Mouse (Mus musculus) midbrain, embryonic 12.5 days (tissue): ENCODE data around the gene Zfp667. TPM values are rescaled to one million over a fixed set of nuclear protein-coding genes. Genes with fewer than 3 reads are reported as not detected.

Experiments used
- ATAC-seq: fragments of 200-750 bp; cut with Nextera tagmentation; 2 replicates; pipeline ENCODE4 v1.8.0; 2017; ENCODE audit warnings: low read depth, moderate TSS enrichment, moderate library complexity; ENCODE audit not compliant: low FRiP score
- H3K27ac ChIP-seq: fragments of 300-500 bp; sonication (generic); replicated peaks from 2 replicates; pipeline ENCODE4 v1.5.1; 2016; ENCODE audit warnings: mild to moderate bottlenecking
- H3K27me3 ChIP-seq: fragments of 300-500 bp; sonication (generic); 2 replicates; pipeline ENCODE4 v1.6.1; 2016; ENCODE audit warnings: mild to moderate bottlenecking
- H3K36me3 ChIP-seq: fragments of 300-500 bp; sonication (generic); 2 replicates; pipeline ENCODE4 v1.6.1; 2016
- H3K4me1 ChIP-seq: fragments of 300-500 bp; sonication (generic); 2 replicates; pipeline ENCODE4 v1.6.1; 2016
- H3K4me2 ChIP-seq: fragments of 300-500 bp; sonication (generic); replicated peaks from 2 replicates; pipeline ENCODE4 v1.6.1; 2016; ENCODE audit warnings: mild to moderate bottlenecking, moderate library complexity
- H3K4me3 ChIP-seq: fragments of 300-500 bp; sonication (generic); 2 replicates; pipeline ENCODE4 v1.5.1; 2016; ENCODE audit warnings: mild to moderate bottlenecking
- H3K9ac ChIP-seq: fragments of 300-500 bp; sonication (generic); replicated peaks from 2 replicates; pipeline ENCODE4 v1.6.1; 2016; ENCODE audit warnings: mild to moderate bottlenecking, moderate library complexity
- H3K9me3 ChIP-seq: fragments of 300-500 bp; sonication (generic); 2 replicates; pipeline ENCODE4 v1.6.1; 2016; ENCODE audit warnings: mild to moderate bottlenecking
- WGBS: fragments of 180-500 bp; shearing (Covaris S2); methylation state at CpG from one replicate; pipeline ENCODE4 v1.1.7; 2016; 5-methylcytosine and 5-hydroxymethylcytosine counted together
- polyA plus RNA-seq: library from polyadenylated mRNA; unstranded; fragments of >200 nt; fragmentation: Nextera tagmentation; extraction: Ambion mirVana; gene quantifications from 2 replicates; pipeline ENCODE4 v1.2.1, GENCODE M21; 2016

Gene Zfp667
- polyA plus RNA-seq, 1 experiment from 2014 or later, result 14.2 TPM

DNA sequence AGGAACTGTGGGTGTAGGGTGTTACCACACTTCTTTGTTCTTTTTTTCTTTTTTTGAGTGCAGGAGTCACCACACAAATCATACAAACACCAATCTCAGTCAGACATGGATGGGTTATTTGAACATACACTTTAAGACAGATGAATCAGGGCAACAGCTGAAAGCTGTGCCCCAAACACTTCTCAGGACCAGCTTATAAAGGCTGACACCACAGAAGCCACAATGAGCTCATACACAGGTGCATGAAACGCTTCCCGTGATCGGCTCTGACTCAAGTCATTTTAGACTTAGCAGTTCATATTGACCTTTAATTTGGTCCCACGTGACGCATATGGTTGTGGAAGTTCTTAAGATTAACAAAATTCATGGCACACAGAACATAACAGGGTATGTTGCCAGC lies 53.5 kb downstream of the Zfp667 start:
- no peak overlapping the region for H3K4me2 ChIP-seq
- no peak for ATAC-seq
- H3K4me3 ChIP-seq, result no peak overlapping the region
- no peak overlapping the region for H3K27ac ChIP-seq
- 0 out of 2 replicates have a peak, but pooled peaks cover 4% of the 10 kb centered on the region for H3K27me3 ChIP-seq
- no peaks in the 10 kb centered on the region for H3K36me3 ChIP-seq
- H3K9me3 ChIP-seq, result no peaks in the 10 kb centered on the region
- no peak overlapping the region for H3K9ac ChIP-seq
- 90% methylated on average over 5 of the region's 5 CpGs for whole genome bisulfite sequencing
- H3K4me1 ChIP-seq, result no peaks in the 10 kb centered on the region

DNA sequence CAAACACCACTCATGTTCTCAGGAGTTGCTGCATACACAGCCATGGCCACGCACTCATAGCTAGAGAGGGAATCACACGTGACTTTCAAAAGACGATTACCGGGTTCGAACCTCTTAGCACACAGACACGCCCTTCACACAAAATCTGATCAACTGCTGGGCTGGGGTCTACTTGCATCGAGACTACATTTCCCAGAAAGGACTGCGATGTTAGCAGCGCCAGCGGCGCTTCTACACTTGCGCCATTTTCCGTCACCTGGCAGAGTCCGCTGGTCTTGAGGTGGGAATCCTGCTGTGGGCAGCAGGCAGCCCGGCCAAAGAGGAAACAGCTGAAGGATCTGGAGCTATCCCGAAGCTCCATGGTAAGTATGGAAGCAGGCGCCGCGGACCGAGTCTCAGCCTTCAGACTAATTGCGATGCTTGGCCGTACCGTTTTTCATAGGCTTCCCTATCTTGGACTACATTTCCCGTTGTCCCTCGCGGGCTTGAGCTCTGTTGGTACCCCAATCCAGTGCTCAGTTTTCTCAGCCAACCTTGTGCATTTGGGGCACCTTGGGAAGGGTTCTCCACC lies 57.2 kb downstream of the Zfp667 start, which contains the start of gene Gm3854:
TSS of gene Gm3854 (plus strand) at position 259 of the 571 bp plus-strand sequence.
- peak; percentile 91 for ATAC-seq
- H3K9ac ChIP-seq, result peak within 1 kb of the TSS; percentile 59; the same call in 1 of the 2 replicates
- H3K36me3 ChIP-seq, result no peaks in the 10 kb centered on the region
- H3K27me3 ChIP-seq, result no peaks in the 10 kb centered on the region
- no peaks in the 10 kb centered on the region for H3K4me1 ChIP-seq
- under 1% methylated on average over 26 of the region's 26 CpGs for WGBS
- H3K9me3 ChIP-seq, result no peaks in the 10 kb centered on the region
- peak within 1 kb of the TSS; percentile 66 for H3K4me3 ChIP-seq
- peak within 1 kb of the TSS; percentile 47 for H3K4me2 ChIP-seq
- H3K27ac ChIP-seq, result peak within 1 kb of the TSS; percentile 58

DNA sequence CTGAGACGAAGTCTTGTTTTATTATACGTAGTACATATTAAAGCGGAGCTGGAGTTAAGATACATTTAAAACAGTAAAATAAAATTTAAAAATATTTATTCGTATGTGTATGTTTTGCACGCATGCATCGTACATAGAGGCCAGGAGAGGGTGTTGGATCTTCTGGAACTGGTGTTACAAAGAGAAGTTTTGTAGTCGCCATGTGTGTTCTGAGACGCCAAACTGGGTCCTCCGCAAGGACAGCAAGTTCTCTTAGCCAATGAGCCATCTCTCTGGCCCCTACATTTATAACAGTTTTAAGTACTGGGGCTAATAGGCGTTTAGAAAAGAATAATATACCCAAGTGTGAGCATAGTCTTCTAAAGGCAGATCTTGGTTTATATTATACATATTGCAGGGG lies 57.7 kb downstream of the Zfp667 start:
- Histone ChIP-seq H3K4me2 (peak overlapping the region; percentile 47), H3K27me3 (no peaks in the 10 kb centered on the region), H3K27ac (no peak overlapping the region), H3K36me3 (no peaks in the 10 kb centered on the region), H3K9me3 (no peaks in the 10 kb centered on the region), H3K4me3 (peak overlapping the region; percentile 66), H3K9ac (0 out of 2 replicates have a peak overlapping the region, but pooled peaks have one; percentile 59), H3K4me1 (no peaks in the 10 kb centered on the region)
- 29% methylated on average over 10 of the region's 10 CpGs for WGBS
- peak; percentile 53 for ATAC-seq

Other genes starting within 250 kb of the Zfp667 start
- not detected in 2 replicates for gene Nlrp4c, start 241.4 kb upstream of the Zfp667 start, polyA plus RNA-seq
- gene Zfp787, start 130.6 kb upstream of the Zfp667 start, polyA plus RNA-seq, result 33.1 and 33.4 TPM in 2 replicates
- gene Zfp444, start 114.4 kb upstream of the Zfp667 start, polyA plus RNA-seq, result 87.1 and 88.4 TPM in 2 replicates
- gene Galp, start 89.5 kb upstream of the Zfp667 start, polyA plus RNA-seq, result not detected in 2 replicates
- gene Zscan5b, start 64.3 kb upstream of the Zfp667 start, polyA plus RNA-seq, result not detected in 2 replicates
- gene Epp13, start 33.9 kb upstream of the Zfp667 start, polyA plus RNA-seq, result not detected in 2 replicates
- gene Zfp583, start 44.7 kb downstream of the Zfp667 start, polyA plus RNA-seq, result 7.9 and 8.7 TPM in 2 replicates
- 4.5 and 4.8 TPM in 2 replicates for gene Gm3854, start 57.2 kb downstream of the Zfp667 start, polyA plus RNA-seq
- gene Zfp78, start 76.7 kb downstream of the Zfp667 start, polyA plus RNA-seq, result 2.4 and 3.1 TPM in 2 replicates
- 14.8 and 16.0 TPM in 2 replicates for gene Zfp28, start 96.7 kb downstream of the Zfp667 start, polyA plus RNA-seq
- 0.85 and 1.1 TPM in 2 replicates for gene Smim17, start 112.1 kb downstream of the Zfp667 start, polyA plus RNA-seq
- gene Gm20715, start 123.7 kb downstream of the Zfp667 start, polyA plus RNA-seq, result not detected in 2 replicates
- not detected in 2 replicates for gene Olfr1344, start 152.1 kb downstream of the Zfp667 start, polyA plus RNA-seq
- not detected in 2 replicates for gene Olfr1336, start 169.6 kb downstream of the Zfp667 start, polyA plus RNA-seq
- gene Olfr1346, start 180.5 kb downstream of the Zfp667 start, polyA plus RNA-seq, result not detected in 2 replicates
- gene Olfr5, start 200.4 kb downstream of the Zfp667 start, polyA plus RNA-seq, result not detected in 2 replicates
- not detected in 2 replicates for gene Olfr1347, start 213.2 kb downstream of the Zfp667 start, polyA plus RNA-seq
- not detected in 2 replicates for gene Olfr1348, start 222.2 kb downstream of the Zfp667 start, polyA plus RNA-seq
- gene Olfr1349, start 236.4 kb downstream of the Zfp667 start, polyA plus RNA-seq, result not detected in 2 replicates